Mouse (Mus musculus): ENCODE measurements around the gene Slc48a1. TPM values are rescaled to one million over a fixed set of nuclear protein-coding genes. Genes with fewer than 3 reads are reported as not detected.

Gene Slc48a1
- polyA plus RNA-seq, 1 experiment from 2014 or later = 122 TPM

Other genes starting within 250 kb of the Slc48a1 start
- 32.8 and 33.8 TPM in 2 replicates for gene Rpap3, start 72.7 kb upstream of the Slc48a1 start, polyA plus RNA-seq (2015; fragmentation: Nextera tagmentation; extraction: Ambion mirVana)
- 0.14 and 0.41 TPM in 2 replicates for gene Endou, start 47.2 kb upstream of the Slc48a1 start, polyA plus RNA-seq (2015; fragmentation: Nextera tagmentation; extraction: Ambion mirVana)
- 17.8 and 18.4 TPM in 2 replicates for gene Rapgef3, start 10.5 kb upstream of the Slc48a1 start, polyA plus RNA-seq (2015; fragmentation: Nextera tagmentation; extraction: Ambion mirVana)
- 25.2 and 27.4 TPM in 2 replicates for gene Hdac7, start 66.0 kb downstream of the Slc48a1 start, polyA plus RNA-seq (2015; fragmentation: Nextera tagmentation; extraction: Ambion mirVana)
- gene Vdr, start 132.1 kb downstream of the Slc48a1 start, polyA plus RNA-seq (2015; fragmentation: Nextera tagmentation; extraction: Ambion mirVana) = 0.17 and 0.26 TPM in 2 replicates
- 58.3 and 60.6 TPM in 2 replicates for gene Tmem106c, start 185.7 kb downstream of the Slc48a1 start, polyA plus RNA-seq (2015; fragmentation: Nextera tagmentation; extraction: Ambion mirVana)
- gene Col2a1, start 226.2 kb downstream of the Slc48a1 start, polyA plus RNA-seq (2015; fragmentation: Nextera tagmentation; extraction: Ambion mirVana) = 11.9 and 43.4 TPM in 2 replicates

Data from hindbrain, embryonic 16.5 days (tissue).